Mouse (Mus musculus): ENCODE measurements around the gene Gpr183. TPM values are rescaled to one million over a fixed set of nuclear protein-coding genes. Genes with fewer than 3 reads are reported as not detected.

Gene Gpr183
- polyA plus RNA-seq, 1 experiment: 3.2 TPM

DNA sequence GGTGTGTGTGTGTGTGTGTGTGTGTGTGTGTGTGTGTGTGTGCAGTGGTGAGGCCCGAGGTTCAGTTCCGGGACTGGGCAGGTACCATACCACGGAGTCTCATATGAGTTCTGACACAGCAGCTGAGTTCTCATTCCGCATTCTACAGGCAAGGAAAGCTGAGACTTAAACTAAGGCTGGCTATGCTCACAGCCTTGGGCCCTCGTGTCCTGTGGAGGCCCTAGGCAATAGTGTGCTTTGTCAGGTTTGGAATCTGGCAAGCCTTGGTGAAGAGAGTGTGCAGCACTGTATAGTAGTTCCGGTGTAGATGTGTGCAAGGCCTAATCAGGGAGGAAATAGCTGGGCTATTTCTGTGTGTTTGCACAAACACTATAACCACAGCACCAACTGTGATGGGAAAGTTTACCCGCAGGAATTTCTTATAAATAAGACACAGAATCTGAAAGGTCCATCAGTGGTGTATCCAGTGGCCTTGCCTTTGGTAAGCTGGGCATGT lies 61.6 kb downstream of the Gpr183 start:
- DNase-seq (ENCODE audit: low spot score): no peak

Other genes with a start within 250 kb of the Gpr183 start
- 48.7 and 54.2 TPM in 2 replicates for gene Dock9, start 167.4 kb downstream of the Gpr183 start, polyA plus RNA-seq (2012; rRNA removed)
- 32.3 and 33.1 TPM in 2 replicates for gene Ubac2, start 86.6 kb downstream of the Gpr183 start, polyA plus RNA-seq (2012; rRNA removed)
- 0.40 and 0.71 TPM in 2 replicates for gene Gpr18, start 49.4 kb downstream of the Gpr183 start, polyA plus RNA-seq (2012; rRNA removed)
- 0.07 TPM in 1 of 2 replicates, not detected in the other for gene Timm8a2, start 69.5 kb upstream of the Gpr183 start, polyA plus RNA-seq (2012; rRNA removed)
- 109 and 116 TPM in 2 replicates for gene Tm9sf2, start 141.8 kb upstream of the Gpr183 start, polyA plus RNA-seq (2012; rRNA removed)
- gene Clybl, start 216.5 kb upstream of the Gpr183 start, polyA plus RNA-seq (2012; rRNA removed): 43.9 and 44.5 TPM in 2 replicates